Mouse (Mus musculus): Measurements from ENCODE around the gene Map2.

DNA sequence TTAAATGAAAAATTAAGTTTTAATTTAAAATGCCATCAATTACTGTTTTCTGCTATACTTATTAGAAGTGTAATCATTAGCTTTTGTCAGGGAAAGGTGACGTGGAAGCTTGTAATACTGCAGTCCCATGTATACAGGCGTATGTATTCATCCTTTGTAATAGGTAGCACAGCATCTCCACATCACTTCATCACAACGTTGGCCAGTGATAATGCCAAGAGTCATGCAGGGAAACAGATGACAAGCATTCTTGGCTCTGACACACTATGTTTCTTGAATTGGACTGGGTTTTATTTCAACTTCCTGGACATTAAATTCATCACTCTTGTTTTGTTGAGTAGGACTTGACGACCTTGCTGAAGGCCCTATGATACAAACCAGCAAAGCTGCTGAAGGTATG, 113.9 kb downstream of the Map2 start:
- no peak for TF ChIP-seq CTCF (IDR thresholded peaks at IDR 0.05; ENCODE audit: borderline replicate concordance, insufficient read depth, low read length)
- TF ChIP-seq POLR2A (IDR thresholded peaks at IDR 0.05; ENCODE audit: low read depth, low read length), result no peak
